Mouse (Mus musculus): ENCODE data around the gene Rubcn. TPM values are rescaled to one million over a fixed set of nuclear protein-coding genes. Genes with fewer than 3 reads are reported as not detected.

Rubcn gene
- polyA plus RNA-seq, 1 experiment, result 9.9 TPM

DNA sequence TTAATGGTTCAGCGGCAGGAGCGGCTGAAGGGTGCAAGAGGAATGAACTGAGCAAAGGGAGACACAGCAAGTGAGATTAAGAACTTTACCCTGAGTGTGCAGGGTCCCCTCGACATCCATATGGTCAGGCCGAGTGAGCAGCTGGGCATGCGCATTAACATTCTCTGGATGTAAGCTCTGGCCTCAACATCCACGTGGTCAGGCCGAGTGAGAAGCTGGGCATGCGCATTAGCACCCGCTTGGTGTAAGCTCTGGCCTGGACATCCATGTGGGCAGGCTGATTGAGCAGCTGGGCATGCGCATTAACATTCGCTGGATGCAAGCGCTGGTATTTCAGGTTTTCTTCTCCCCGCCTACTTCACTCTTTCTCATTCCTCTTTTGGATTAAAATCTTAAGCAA, 92.7 kb downstream of the Rubcn start:
- H3K4me3 ChIP-seq (replicated peaks), result no peak overlapping the region
- TF ChIP-seq GATA1 (IDR thresholded peaks at IDR 0.05; ENCODE audit: borderline replicate concordance, low read length), result no peak
- no peak for TF ChIP-seq FLI1 (IDR thresholded peaks at IDR 0.05; ENCODE audit: low read length)

GRCm38 (mm10) chr16:32783324-32784062, 94.1 kb downstream of the Rubcn start:
- no peaks in the 10 kb centered on the region for H3K4me1 ChIP-seq
- H3K27me3 ChIP-seq (replicated peaks), result peaks cover 68% of the 10 kb centered on the region
- TF ChIP-seq GATA1 (IDR thresholded peaks at IDR 0.05; ENCODE audit: borderline replicate concordance, low read length) (no peak), FLI1 (IDR thresholded peaks at IDR 0.05; ENCODE audit: low read length) (no peak)

More for the DNA sequence above, 92.7 kb downstream of the Rubcn start:
- Histone ChIP-seq H3K4me1 (peaks cover 7% of the 10 kb centered on the region), H3K36me3 (replicated peaks; ENCODE audit: low read length) (peaks cover 4% of the 10 kb centered on the region), H3K9me3 (peaks cover 24% of the 10 kb centered on the region), H3K27me3 (replicated peaks) (peaks cover 56% of the 10 kb centered on the region)

GRCm38 (mm10) chr16:32778956-32779355, 98.6 kb downstream of the Rubcn start:
- TF ChIP-seq FLI1 (IDR thresholded peaks at IDR 0.05; ENCODE audit: low read length), result no peak
- no peak for TF ChIP-seq GATA1 (IDR thresholded peaks at IDR 0.05; ENCODE audit: borderline replicate concordance, low read length)
- Histone ChIP-seq H3K4me1 (peaks cover 4% of the 10 kb centered on the region; the same call in 1 of the 2 replicates), H3K9me3 (no peaks in the 10 kb centered on the region), H3K36me3 (replicated peaks; ENCODE audit: low read length) (no peaks in the 10 kb centered on the region), H3K27me3 (replicated peaks) (peaks cover 84% of the 10 kb centered on the region), H3K4me3 (replicated peaks) (no peak overlapping the region)

More at GRCm38 (mm10) chr16:32783324-32784062, 94.1 kb downstream of the Rubcn start:
- Histone ChIP-seq H3K4me3 (replicated peaks) (no peak overlapping the region), H3K9me3 (peaks cover 17% of the 10 kb centered on the region), H3K36me3 (replicated peaks; ENCODE audit: low read length) (peaks cover 3% of the 10 kb centered on the region)

DNA sequence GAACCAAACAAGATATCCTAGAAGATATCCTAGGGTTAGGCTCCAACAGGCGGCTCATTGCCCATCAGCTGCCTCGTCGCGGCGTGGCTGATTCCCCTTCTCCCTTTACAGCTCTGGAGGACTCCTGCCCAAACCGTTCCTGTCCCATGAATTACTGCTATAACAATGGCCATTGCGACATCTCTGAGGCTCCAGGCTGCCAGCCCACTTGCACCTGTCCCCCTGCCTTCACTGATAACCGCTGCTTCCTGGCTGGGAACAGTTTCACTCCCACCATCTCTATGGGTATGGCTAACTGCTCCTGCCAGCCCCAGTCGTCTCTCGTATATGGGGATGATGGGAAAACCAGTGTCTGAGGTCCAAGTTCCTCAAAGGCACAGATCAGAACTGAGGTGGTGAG, 100.9 kb downstream of the Rubcn start:
- Histone ChIP-seq H3K9me3 (no peaks in the 10 kb centered on the region), H3K36me3 (replicated peaks; ENCODE audit: low read length) (no peaks in the 10 kb centered on the region), H3K27me3 (replicated peaks) (peaks cover 82% of the 10 kb centered on the region), H3K4me1 (peaks cover 4% of the 10 kb centered on the region; the same call in 1 of the 2 replicates), H3K4me3 (replicated peaks) (no peak overlapping the region)
- no peak for TF ChIP-seq FLI1 (IDR thresholded peaks at IDR 0.05; ENCODE audit: low read length)
- no peak for TF ChIP-seq GATA1 (IDR thresholded peaks at IDR 0.05; ENCODE audit: borderline replicate concordance, low read length)

Other genes starting within 250 kb of the Rubcn start
- gene Tnk2, start 233.9 kb downstream of the Rubcn start, polyA plus RNA-seq (2012; ENCODE audit: insufficient read depth, low replicate concordance), result 230 and 1,256 TPM in 2 replicates
- gene Muc4, start 141.9 kb downstream of the Rubcn start, polyA plus RNA-seq (2012; ENCODE audit: insufficient read depth, low replicate concordance), result not detected in 2 replicates
- not detected in 2 replicates for gene Muc20, start 80.3 kb downstream of the Rubcn start, polyA plus RNA-seq (2012; ENCODE audit: insufficient read depth, low replicate concordance)
- not detected in 2 replicates for gene Smbd1, start 67.3 kb downstream of the Rubcn start, polyA plus RNA-seq (2012; ENCODE audit: insufficient read depth, low replicate concordance)
- 22.1 and 57.2 TPM in 2 replicates for gene Fyttd1, start 266 bp downstream of the Rubcn start, polyA plus RNA-seq (2012; ENCODE audit: insufficient read depth, low replicate concordance)
- 2.7 TPM in 1 of 2 replicates, not detected in the other for gene Lrch3, start 36.3 kb upstream of the Rubcn start, polyA plus RNA-seq (2012; ENCODE audit: insufficient read depth, low replicate concordance)
- 3.3 TPM in 1 of 2 replicates, not detected in the other for gene Iqcg, start 178.5 kb upstream of the Rubcn start, polyA plus RNA-seq (2012; ENCODE audit: insufficient read depth, low replicate concordance)
- 18.9 and 136 TPM in 2 replicates for gene Rpl35a, start 178.7 kb upstream of the Rubcn start, polyA plus RNA-seq (2012; ENCODE audit: insufficient read depth, low replicate concordance)
- gene Lmln, start 184.8 kb upstream of the Rubcn start, polyA plus RNA-seq (2012; ENCODE audit: insufficient read depth, low replicate concordance), result 0.02 TPM in 1 of 2 replicates, not detected in the other